Mouse (Mus musculus) embryo, embryonic 10.5 days (tissue): ENCODE data around the gene Rorb.

Experiments used
- DNase-seq: peaks from one replicate; pipeline ENCODE4 v3.0.0-alpha.2; 2015; ENCODE audit warnings: low spot score

The Rorb gene

GRCm38 (mm10) chr19:19110793-19111427 lies at the start of gene Rorb:
Gene Rorb (minus strand): TSS chr19:19111196.
- peak; percentile 95 for DNase-seq

DNA sequence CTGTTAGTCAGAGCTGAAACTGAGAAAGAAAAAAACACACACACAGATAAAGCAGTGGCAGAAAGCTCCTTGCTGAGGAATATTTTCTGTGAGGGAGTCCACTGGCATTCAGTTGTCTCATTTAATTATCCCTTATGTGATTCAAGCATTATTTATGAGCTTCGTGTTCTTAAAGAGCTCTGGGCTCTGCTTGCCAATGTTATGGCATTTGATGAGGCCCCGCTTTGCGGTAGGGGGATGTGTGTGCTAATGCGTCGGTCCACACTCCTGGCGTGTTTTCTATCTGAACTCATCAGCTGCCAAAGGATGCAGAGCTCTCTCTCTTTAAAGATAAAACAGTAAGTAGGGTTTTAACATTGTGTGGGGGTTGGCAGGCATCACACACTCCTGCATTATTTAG lies 37.9 kb upstream of the Rorb start:
- no peak for DNase-seq

- DNase-seq, result no peak
Measured at GRCm38 (mm10) chr19:19144447-19144846, 33.5 kb upstream of the Rorb start.

GRCm38 (mm10) chr19:19136856-19137255 lies 25.9 kb upstream of the Rorb start:
- peak; percentile 11 for DNase-seq

GRCm38 (mm10) chr19:19135838-19136237 lies 24.8 kb upstream of the Rorb start:
- no peak for DNase-seq

GRCm38 (mm10) chr19:19122324-19122723 lies 11.3 kb upstream of the Rorb start:
- DNase-seq, result no peak

- no peak for DNase-seq
Measured at GRCm38 (mm10) chr19:19112180-19112579, 1.2 kb upstream of the Rorb start.

GRCm38 (mm10) chr19:19111428-19112170 lies 603 bp upstream of the Rorb start:
- no peak for DNase-seq

GRCm38 (mm10) chr19:19110011-19110768 lies 806 bp downstream of the Rorb start:
- DNase-seq, result peak; percentile 66

DNA sequence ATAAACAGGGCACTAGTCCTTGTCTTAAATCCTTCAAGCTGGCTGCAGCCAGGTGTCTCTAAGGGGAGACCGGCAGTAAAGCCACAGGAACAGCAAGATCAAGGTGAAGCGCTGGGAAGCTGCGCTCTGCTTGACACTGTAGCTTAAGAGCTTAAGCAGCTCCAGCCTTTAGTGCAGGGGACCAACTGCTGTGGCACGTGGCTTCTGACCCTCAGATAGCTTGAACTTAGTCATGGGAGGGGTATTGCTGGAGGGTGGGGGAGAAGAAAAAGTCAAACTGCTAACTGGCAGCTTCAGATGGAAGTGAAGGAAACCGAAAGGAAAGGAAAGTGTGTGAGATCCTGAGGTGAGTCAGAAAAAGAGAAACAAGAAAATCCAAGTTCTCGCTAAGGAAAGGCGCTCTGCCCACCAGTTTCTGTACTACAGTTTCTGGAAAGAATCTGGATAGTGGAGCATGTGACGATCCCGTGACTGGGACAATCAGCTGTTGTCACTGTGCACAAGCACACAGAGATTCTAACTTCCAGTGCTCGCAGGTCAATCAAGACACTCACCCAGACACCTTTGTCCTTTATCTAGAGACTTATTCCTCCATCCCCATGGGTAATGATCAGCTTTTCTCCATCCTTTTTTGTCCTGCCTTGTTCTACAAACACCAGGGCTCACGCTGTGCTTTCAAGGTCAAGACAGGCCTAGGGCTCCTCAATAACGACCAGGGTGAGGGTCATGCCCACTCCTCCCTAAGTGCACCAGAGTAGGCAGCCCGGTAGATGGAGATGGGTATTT lies 2.2 kb downstream of the Rorb start:
- DNase-seq, result peak; percentile 11

GRCm38 (mm10) chr19:19104581-19104980 lies 6.4 kb downstream of the Rorb start:
- DNase-seq, result no peak

DNA sequence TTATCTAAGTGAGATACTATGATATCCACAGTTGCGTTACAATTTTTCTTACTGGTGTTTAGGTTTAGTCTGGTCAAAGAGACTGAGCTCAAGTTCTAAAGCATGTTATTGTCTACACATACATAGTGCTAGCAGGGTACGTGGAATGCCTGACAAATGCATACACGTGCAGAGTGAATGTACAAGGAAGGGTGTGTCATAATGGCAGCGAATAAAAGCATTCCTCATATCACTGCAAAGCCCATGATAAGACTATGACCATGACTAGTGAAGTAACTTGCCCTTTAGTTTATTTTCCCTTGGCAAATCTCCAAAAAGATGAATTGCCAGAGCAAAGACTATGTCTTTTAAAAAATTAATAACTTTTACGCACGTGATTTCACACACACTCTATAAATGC lies 13.8 kb downstream of the Rorb start:
- DNase-seq, result no peak

GRCm38 (mm10) chr19:19089427-19089826 lies 21.6 kb downstream of the Rorb start:
- DNase-seq, result no peak

DNA sequence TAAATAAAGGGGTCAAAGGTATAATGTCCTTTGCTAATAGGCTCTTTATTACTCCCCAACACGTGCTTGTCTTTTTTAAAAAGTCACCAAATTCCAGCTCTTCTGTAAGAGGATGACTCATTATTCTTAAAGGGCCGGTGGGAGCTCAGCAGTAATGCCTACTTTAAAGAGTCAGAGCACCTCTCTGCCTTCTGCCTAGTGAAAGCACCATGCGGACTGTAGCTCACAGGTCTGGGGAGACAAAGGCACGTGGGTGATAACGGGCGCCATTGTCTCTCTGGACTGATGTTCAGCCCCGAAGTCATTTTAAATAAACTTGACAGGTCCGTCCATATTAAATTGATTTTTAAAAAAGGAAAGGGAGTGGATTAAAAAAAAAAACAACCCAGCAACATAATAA lies 33.1 kb downstream of the Rorb start:
- no peak for DNase-seq

- DNase-seq, result no peak
Measured at GRCm38 (mm10) chr19:19074756-19075155, 36.2 kb downstream of the Rorb start.

DNA sequence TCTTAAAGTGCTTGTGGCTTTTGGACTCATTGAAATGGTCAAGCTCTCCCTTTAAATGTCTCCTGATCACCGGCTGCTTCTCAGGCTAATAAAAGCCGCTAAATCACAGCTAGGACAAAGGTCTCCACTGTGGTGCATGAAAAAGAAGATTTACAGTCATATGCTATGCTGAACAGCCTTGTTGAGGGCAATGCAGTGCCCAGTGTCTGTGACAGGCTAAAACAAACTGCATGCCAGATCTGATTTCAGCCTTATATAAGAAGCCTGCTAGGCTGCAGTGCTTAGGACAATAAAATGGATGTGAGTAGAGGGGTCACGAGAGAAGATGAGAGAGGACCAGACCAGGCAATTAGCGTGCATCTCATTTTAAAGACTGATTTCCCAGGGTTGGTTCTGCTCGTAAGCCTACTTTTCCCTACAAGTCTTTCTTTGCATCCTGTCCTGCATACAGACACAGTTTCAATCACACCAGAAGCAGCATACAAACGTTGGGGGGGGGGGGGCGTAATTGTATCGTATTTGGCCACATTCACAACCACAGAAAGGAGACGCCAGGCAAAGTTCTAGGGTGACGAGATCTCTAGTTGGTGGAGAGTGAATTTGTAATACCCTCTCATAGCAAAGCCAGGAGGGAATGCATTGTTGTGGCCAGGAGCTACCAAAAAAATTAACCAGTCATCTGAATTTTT lies 52.1 kb downstream of the Rorb start:
- peak; percentile 40 for DNase-seq

DNA sequence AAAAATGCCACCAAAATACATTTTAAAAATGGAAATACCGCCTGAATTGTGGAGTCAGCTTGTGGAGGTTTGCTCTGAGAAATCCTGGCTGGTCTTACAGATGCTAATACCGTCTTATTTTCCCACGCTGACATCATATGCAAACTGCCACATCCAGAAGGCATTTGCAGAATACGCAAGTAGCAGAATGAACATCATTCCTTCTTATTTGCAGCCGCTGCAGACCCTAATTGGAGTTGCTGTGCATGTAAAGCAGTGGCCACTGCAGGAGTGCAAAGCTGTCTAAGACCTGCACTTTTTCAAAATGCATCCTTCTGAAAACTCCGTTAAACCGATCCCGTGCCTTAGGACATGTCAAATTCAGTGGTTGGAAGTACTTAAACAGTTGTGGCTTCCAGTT lies 52.8 kb downstream of the Rorb start:
- no peak for DNase-seq

DNA sequence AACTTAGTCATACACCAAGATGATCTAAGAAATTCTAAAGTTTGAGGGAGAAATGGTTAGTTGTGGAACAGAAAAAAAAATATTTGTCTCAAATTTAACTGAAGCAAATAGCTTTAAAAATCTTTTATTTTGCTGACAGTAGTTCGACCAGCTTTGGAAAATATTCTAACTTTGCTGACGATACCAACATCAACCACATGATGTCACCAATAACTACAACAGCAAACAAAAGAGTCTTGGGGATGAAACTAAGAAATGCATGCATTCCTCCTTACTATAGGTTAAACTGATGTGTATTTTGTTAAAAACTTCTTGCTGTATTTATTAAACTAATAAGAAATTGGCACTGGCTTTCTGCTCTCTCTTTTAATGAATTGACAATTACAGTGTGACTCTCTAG lies 67.9 kb downstream of the Rorb start:
- DNase-seq, result no peak

GRCm38 (mm10) chr19:19040800-19041199 lies 70.2 kb downstream of the Rorb start:
- no peak for DNase-seq

DNA sequence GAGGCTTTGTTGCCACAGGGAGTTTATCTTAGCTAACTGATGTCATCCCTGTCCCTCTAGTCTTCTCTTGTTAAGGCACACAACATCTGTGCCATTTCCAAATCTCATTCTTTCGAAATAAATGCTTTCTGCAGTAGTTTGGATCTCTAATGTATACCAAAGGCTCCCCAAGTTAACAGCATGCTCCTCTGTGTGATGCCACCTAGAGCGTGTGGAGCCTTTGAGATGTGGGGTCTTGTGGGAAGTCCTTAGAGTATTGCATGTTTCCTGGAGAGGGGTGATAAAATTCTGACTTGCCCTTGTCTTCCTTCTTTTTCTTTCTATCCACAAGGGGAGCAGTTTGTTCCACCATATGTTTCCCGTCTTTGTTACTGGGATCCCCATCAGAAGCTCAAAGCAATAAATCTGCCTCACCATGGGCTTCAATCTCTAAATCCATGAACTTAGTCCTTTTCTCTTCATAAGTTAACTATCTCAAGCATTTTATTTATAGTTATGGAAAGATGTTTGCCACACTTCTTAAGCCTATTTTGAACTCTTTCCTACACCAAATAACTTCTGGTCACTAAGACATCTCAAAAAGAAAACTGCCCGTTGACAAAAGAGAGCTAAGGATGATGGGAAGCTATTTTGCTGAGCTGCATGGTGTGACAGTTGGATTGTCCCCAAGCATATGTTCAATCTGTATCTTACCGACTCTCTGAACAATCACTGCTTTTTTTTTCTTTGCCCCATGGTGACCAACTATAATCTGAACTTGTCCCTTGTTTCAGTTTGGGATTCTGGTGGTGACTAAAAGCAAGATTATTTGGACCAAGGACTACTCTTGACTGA lies 76.3 kb downstream of the Rorb start:
- no peak for DNase-seq

DNA sequence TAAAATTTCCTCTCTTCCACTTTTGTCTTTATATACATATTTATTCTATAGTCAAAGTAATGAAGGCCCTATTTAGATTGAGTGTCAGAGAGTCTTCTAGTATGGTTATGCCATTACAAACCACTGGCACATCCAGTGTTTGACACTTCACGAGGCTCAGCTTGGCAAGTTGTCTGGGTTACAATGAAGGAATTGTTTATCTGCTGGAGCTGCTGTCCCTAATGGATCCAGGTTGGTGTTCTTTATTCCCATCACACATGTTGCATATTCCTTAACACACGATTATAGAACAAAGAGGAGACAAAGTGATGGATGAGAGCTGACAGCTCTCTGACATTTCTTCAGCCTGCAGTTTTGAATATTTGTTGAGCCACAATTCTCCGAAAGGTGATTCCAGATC lies 77.0 kb downstream of the Rorb start:
- no peak for DNase-seq
